Mouse (Mus musculus): ENCODE data around the gene Herc3. TPM values are rescaled to one million over a fixed set of nuclear protein-coding genes. Genes with fewer than 3 reads are reported as not detected.

The Herc3 gene
- polyA plus RNA-seq, 2 experiments, result 10.0 to 17.4 TPM

GRCm38 (mm10) chr6:58879572-58879971 is 48.3 kb downstream of the Herc3 start:
- H3K4me2 ChIP-seq (replicated peaks; ENCODE audit: low read depth, low read length, severe bottlenecking), result no peak overlapping the region
- no peaks in the 10 kb centered on the region for H3K9me3 ChIP-seq (ENCODE audit: control insufficient read depth, low read length)
- H3K27ac ChIP-seq (replicated peaks; ENCODE audit: low read depth, low read length), result no peak overlapping the region
- no peak overlapping the region for H3K4me3 ChIP-seq (replicated peaks; ENCODE audit: low read length)
- DNase-seq (ENCODE audit: low spot score) (no peak), ATAC-seq (ENCODE audit: low FRiP score, low read depth) (no peak)
- TF ChIP-seq POLR2A (IDR thresholded peaks at IDR 0.05; ENCODE audit: borderline replicate concordance, extremely low read depth, insufficient read depth, insufficient read length), result no peak
- no peaks in the 10 kb centered on the region for H3K36me3 ChIP-seq (ENCODE audit: control insufficient read depth, insufficient read depth, low read length)
- no peaks in the 10 kb centered on the region for H3K27me3 ChIP-seq (ENCODE audit: control insufficient read depth, insufficient read depth, low read length)
- WGBS, result 68% methylated on average over 4 of the region's 4 CpGs
- no peak overlapping the region for H3K9ac ChIP-seq (ENCODE audit: low read depth, low read length, severe bottlenecking)
- no peaks in the 10 kb centered on the region for H3K4me1 ChIP-seq (ENCODE audit: control insufficient read depth, insufficient read depth, low read length)

GRCm38 (mm10) chr6:58879987-58880386 is 48.7 kb downstream of the Herc3 start:
- no peaks in the 10 kb centered on the region for H3K36me3 ChIP-seq (ENCODE audit: control insufficient read depth, insufficient read depth, low read length)
- H3K27me3 ChIP-seq (ENCODE audit: control insufficient read depth, insufficient read depth, low read length), result no peaks in the 10 kb centered on the region
- TF ChIP-seq POLR2A (IDR thresholded peaks at IDR 0.05; ENCODE audit: borderline replicate concordance, extremely low read depth, insufficient read depth, insufficient read length), result no peak
- H3K9ac ChIP-seq (ENCODE audit: low read depth, low read length, severe bottlenecking), result no peak overlapping the region
- DNase-seq (ENCODE audit: low spot score) (no peak), ATAC-seq (ENCODE audit: low FRiP score, low read depth) (no peak)
- 92% methylated on average over 9 of the region's 9 CpGs for WGBS
- H3K4me1 ChIP-seq (ENCODE audit: control insufficient read depth, insufficient read depth, low read length), result no peaks in the 10 kb centered on the region
- no peak overlapping the region for H3K4me2 ChIP-seq (replicated peaks; ENCODE audit: low read depth, low read length, severe bottlenecking)
- no peak overlapping the region for H3K27ac ChIP-seq (replicated peaks; ENCODE audit: low read depth, low read length)
- H3K4me3 ChIP-seq (replicated peaks; ENCODE audit: low read length), result no peak overlapping the region
- no peaks in the 10 kb centered on the region for H3K9me3 ChIP-seq (ENCODE audit: control insufficient read depth, low read length)

- no peak overlapping the region for H3K9ac ChIP-seq (ENCODE audit: low read depth, low read length, severe bottlenecking)
- no peaks in the 10 kb centered on the region for H3K36me3 ChIP-seq (ENCODE audit: control insufficient read depth, insufficient read depth, low read length)
- no peaks in the 10 kb centered on the region for H3K27me3 ChIP-seq (ENCODE audit: control insufficient read depth, insufficient read depth, low read length)
- H3K4me1 ChIP-seq (ENCODE audit: control insufficient read depth, insufficient read depth, low read length), result no peaks in the 10 kb centered on the region
- H3K4me2 ChIP-seq (replicated peaks; ENCODE audit: low read depth, low read length, severe bottlenecking), result no peak overlapping the region
- H3K4me3 ChIP-seq (replicated peaks; ENCODE audit: low read length), result no peak overlapping the region
- TF ChIP-seq POLR2A (IDR thresholded peaks at IDR 0.05; ENCODE audit: borderline replicate concordance, extremely low read depth, insufficient read depth, insufficient read length), result no peak
- no peak overlapping the region for H3K27ac ChIP-seq (replicated peaks; ENCODE audit: low read depth, low read length)
- no peak for ATAC-seq (ENCODE audit: low FRiP score, low read depth)
- no peak for DNase-seq (ENCODE audit: low spot score)
- H3K9me3 ChIP-seq (ENCODE audit: control insufficient read depth, low read length), result no peaks in the 10 kb centered on the region
- 94% methylated on average over 5 of the region's 5 CpGs for WGBS
Measured at GRCm38 (mm10) chr6:58880861-58881260, 49.6 kb downstream of the Herc3 start.

- H3K27me3 ChIP-seq (ENCODE audit: control insufficient read depth, insufficient read depth, low read length), result no peaks in the 10 kb centered on the region
- no peak for TF ChIP-seq POLR2A (IDR thresholded peaks at IDR 0.05; ENCODE audit: borderline replicate concordance, extremely low read depth, insufficient read depth, insufficient read length)
- no peaks in the 10 kb centered on the region for H3K36me3 ChIP-seq (ENCODE audit: control insufficient read depth, insufficient read depth, low read length)
- no peak overlapping the region for H3K27ac ChIP-seq (replicated peaks; ENCODE audit: low read depth, low read length)
- DNase-seq (ENCODE audit: low spot score) (no peak), ATAC-seq (ENCODE audit: low FRiP score, low read depth) (no peak)
- H3K9ac ChIP-seq (ENCODE audit: low read depth, low read length, severe bottlenecking), result no peak overlapping the region
- no peak overlapping the region for H3K4me2 ChIP-seq (replicated peaks; ENCODE audit: low read depth, low read length, severe bottlenecking)
- H3K4me3 ChIP-seq (replicated peaks; ENCODE audit: low read length), result no peak overlapping the region
- 94% methylated on average over 3 of the region's 3 CpGs for WGBS
- H3K4me1 ChIP-seq (ENCODE audit: control insufficient read depth, insufficient read depth, low read length), result no peaks in the 10 kb centered on the region
- no peaks in the 10 kb centered on the region for H3K9me3 ChIP-seq (ENCODE audit: control insufficient read depth, low read length)
Measured at GRCm38 (mm10) chr6:58881363-58881762, 50.1 kb downstream of the Herc3 start.

- no peak overlapping the region for H3K4me2 ChIP-seq (replicated peaks; ENCODE audit: low read depth, low read length, severe bottlenecking)
- no peak overlapping the region for H3K27ac ChIP-seq (replicated peaks; ENCODE audit: low read depth, low read length)
- H3K4me1 ChIP-seq (ENCODE audit: control insufficient read depth, insufficient read depth, low read length), result no peaks in the 10 kb centered on the region
- H3K9me3 ChIP-seq (ENCODE audit: control insufficient read depth, low read length), result no peaks in the 10 kb centered on the region
- no peak for DNase-seq (ENCODE audit: low spot score)
- no peak for TF ChIP-seq POLR2A (IDR thresholded peaks at IDR 0.05; ENCODE audit: borderline replicate concordance, extremely low read depth, insufficient read depth, insufficient read length)
- no peak for ATAC-seq (ENCODE audit: low FRiP score, low read depth)
- no peaks in the 10 kb centered on the region for H3K27me3 ChIP-seq (ENCODE audit: control insufficient read depth, insufficient read depth, low read length)
- no peaks in the 10 kb centered on the region for H3K36me3 ChIP-seq (ENCODE audit: control insufficient read depth, insufficient read depth, low read length)
- H3K9ac ChIP-seq (ENCODE audit: low read depth, low read length, severe bottlenecking), result no peak overlapping the region
- 73% methylated on average over 6 of the region's 6 CpGs for WGBS
- H3K4me3 ChIP-seq (replicated peaks; ENCODE audit: low read length), result no peak overlapping the region
Measured at GRCm38 (mm10) chr6:58882271-58882670, 51.0 kb downstream of the Herc3 start.

- Histone ChIP-seq H3K4me1 (ENCODE audit: control insufficient read depth, insufficient read depth, low read length) (no peaks in the 10 kb centered on the region), H3K27me3 (ENCODE audit: control insufficient read depth, insufficient read depth, low read length) (no peaks in the 10 kb centered on the region), H3K27ac (replicated peaks; ENCODE audit: low read depth, low read length) (no peak overlapping the region), H3K4me3 (replicated peaks; ENCODE audit: low read length) (no peak overlapping the region), H3K36me3 (ENCODE audit: control insufficient read depth, insufficient read depth, low read length) (0 out of 2 replicates have a peak, but pooled peaks cover 4% of the 10 kb centered on the region), H3K9ac (ENCODE audit: low read depth, low read length, severe bottlenecking) (no peak overlapping the region), H3K4me2 (replicated peaks; ENCODE audit: low read depth, low read length, severe bottlenecking) (no peak overlapping the region), H3K9me3 (ENCODE audit: control insufficient read depth, low read length) (no peaks in the 10 kb centered on the region)
- 91% methylated on average over 3 of the region's 3 CpGs for WGBS
- DNase-seq (ENCODE audit: low spot score), result no peak
- TF ChIP-seq POLR2A (IDR thresholded peaks at IDR 0.05; ENCODE audit: borderline replicate concordance, extremely low read depth, insufficient read depth, insufficient read length), result no peak
- no peak for ATAC-seq (ENCODE audit: low FRiP score, low read depth)
Measured at GRCm38 (mm10) chr6:58889917-58890316, 58.7 kb downstream of the Herc3 start.

All from limb, embryonic 14.5 days (tissue).